In the genomic region with DNA sequence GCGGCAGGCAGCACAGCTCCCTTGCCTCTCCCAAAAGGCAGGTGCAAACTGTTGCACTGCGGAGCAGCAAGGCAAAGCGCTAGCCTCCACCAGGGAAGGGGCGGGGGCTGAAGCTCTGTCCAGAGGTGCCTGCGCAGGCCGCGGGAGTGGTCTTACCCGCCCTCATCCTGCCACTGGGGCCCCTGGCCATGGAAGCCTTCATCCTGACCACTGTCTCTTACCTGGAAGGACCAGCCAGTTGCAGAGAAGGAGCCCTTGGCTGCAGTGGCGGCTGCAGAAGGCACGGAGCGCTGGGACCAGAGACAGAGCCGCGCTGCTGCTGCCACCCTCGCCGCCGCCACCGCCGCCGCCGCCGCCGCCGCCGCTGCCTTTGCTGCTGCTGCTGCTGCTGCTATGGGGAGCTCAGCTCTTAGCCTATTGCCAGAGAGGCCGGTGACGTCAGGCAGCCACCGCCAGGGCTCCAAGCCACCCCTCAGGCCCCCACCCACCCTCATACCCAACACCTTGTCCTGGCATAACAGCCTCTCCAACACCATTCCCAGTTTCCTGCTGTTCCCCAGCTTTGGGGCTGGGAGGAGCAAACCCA, we compare ENCODE assay signal across 9 mouse cellular contexts. TPM values are rescaled to one million over a fixed set of nuclear protein-coding genes. Genes with fewer than 3 reads are reported as not detected.
DNase-seq lines count a peak whose midpoint lies in the region; ATAC-seq and TF ChIP-seq lines count a peak whose summit lies in the region.
"Had no signal": no experiment of that assay in that cellular context is flagged by ENCODE, and none has a peak within 500 bp of the region (broad histone marks: within the 10 kb centered on the region; RNA-seq: fewer than 3 reads in every experiment).

AI593442 (minus strand) TSS at position 419 of the 586 bp plus-strand sequence.

- no peak for TF ChIP-seq CTCF in gastrocnemius, adult 2 months (IDR thresholded peaks at IDR 0.05)

- H3K9ac ChIP-seq in midbrain, embryonic 13.5 days (replicated peaks): peak within 1 kb of the TSS; percentile 74

- peak within 1 kb of the TSS; percentile 83 for H3K4me2 ChIP-seq in midbrain, embryonic 13.5 days (replicated peaks)

- peaks cover 25% of the 10 kb centered on the region for H3K4me1 ChIP-seq in midbrain, embryonic 13.5 days (replicated peaks)

- H3K27me3 ChIP-seq in midbrain, embryonic 13.5 days: peaks cover 31% of the 10 kb centered on the region

- intact Hi-C loops in gastrocnemius, adult 2 months (cut with DNase I): no loop called here

- peak; percentile 15 for DNase-seq in gastrocnemius, adult 2 months
- no peak for DNase-seq in gastrocnemius, postnatal 10 days
- peak; percentile 25 to 39 for DNase-seq in cerebellum, postnatal 25 days
- DNase-seq in frontal cortex, postnatal 25 days (ENCODE audit: low spot score in 2 of 2): peak; percentile 46 to 55
- DNase-seq in layer of hippocampus, postnatal 25 days (ENCODE audit: extremely low spot score in 1 of 2, low spot score in 1 of 2): peak; percentile 51 to 68
- DNase-seq in urinary bladder, adult 18-20 months (ENCODE audit: low spot score in 2 of 2): no peak

- peak within 1 kb of the TSS; percentile 56 for H3K4me3 ChIP-seq in gastrocnemius, adult 2 months
- H3K4me3 ChIP-seq in midbrain, embryonic 13.5 days (replicated peaks): peak within 1 kb of the TSS; percentile 68

- H3K36me3 ChIP-seq in midbrain, embryonic 13.5 days: no peaks in the 10 kb centered on the region

- H3K9me3 ChIP-seq in midbrain, embryonic 13.5 days: no peaks in the 10 kb centered on the region

- under 1% methylated on average over 22 of the region's 27 CpGs for WGBS in midbrain, embryonic 13.5 days

- H3K27ac ChIP-seq in gastrocnemius, adult 2 months: no peak within 1 kb of the TSS
- H3K27ac ChIP-seq in midbrain, embryonic 13.5 days: peak within 1 kb of the TSS; percentile 73

- peak; percentile 94 for ATAC-seq in midbrain, embryonic 13.5 days
- no peak for ATAC-seq in megakaryocyte progenitor cell, adult 5-6 weeks (replicated peaks; ENCODE audit: poor library complexity)

RNA-seq across cellular contexts. Expression of gene AI593442, which starts in this region (rescaled TPM):
- under 1 TPM; 0.08 to 0.20 TPM for total RNA-seq in gastrocnemius, adult 2 months (2021)
- total RNA-seq in gastrocnemius, postnatal 10 days (2021): under 1 TPM; 0.25 to 0.42 TPM
- total RNA-seq in layer of hippocampus, postnatal 25 days (2021): 100 to 1,000 TPM; 116 to 137 TPM
- 22.6 and 23.0 TPM in 2 replicates for polyA plus RNA-seq in midbrain, embryonic 13.5 days (2015; fragmentation: Nextera tagmentation; extraction: Ambion mirVana)
- total RNA-seq in megakaryocyte progenitor cell, adult 5-6 weeks (2015): not detected in 2 replicates
- total RNA-seq in megakaryocyte progenitor cell, adult 5-6 weeks (2017): not detected in 2 replicates
- total RNA-seq: CH12.LX had no signal

Comparison
In these comparisons a context has a peak if more than half of its experiments do, and no peak if none do; other contexts are left out.
1. RNA of gene AI593442 (total RNA-seq): 116 to 137 TPM in layer of hippocampus, postnatal 25 days; 0.25 to 0.42 TPM in gastrocnemius, postnatal 10 days, 0.08 to 0.20 TPM in gastrocnemius, adult 2 months and not detected in megakaryocyte progenitor cell, adult 5-6 weeks; every median in the first group is over 10 times any median in the second.
2. Peak in DNase-seq and H3K4me3 ChIP-seq in gastrocnemius, adult 2 months; RNA of the gene not detected or under 1 TPM.
3. DNase-seq: peak in cerebellum, postnatal 25 days (2 of 2), frontal cortex, postnatal 25 days (2 of 2) and layer of hippocampus, postnatal 25 days (2 of 2); none in gastrocnemius, postnatal 10 days (single experiment) and urinary bladder, adult 18-20 months (0 of 2).